Mouse (Mus musculus): Measurements from ENCODE around the gene Ppp1r9b. TPM values are rescaled to one million over a fixed set of nuclear protein-coding genes. Genes with fewer than 3 reads are reported as not detected.
A peak's percentile ranks its signal among the peaks of the same experiment; 100 is the strongest.

The Ppp1r9b gene
- polyA plus RNA-seq, 1 experiment = 29.9 TPM

DNA sequence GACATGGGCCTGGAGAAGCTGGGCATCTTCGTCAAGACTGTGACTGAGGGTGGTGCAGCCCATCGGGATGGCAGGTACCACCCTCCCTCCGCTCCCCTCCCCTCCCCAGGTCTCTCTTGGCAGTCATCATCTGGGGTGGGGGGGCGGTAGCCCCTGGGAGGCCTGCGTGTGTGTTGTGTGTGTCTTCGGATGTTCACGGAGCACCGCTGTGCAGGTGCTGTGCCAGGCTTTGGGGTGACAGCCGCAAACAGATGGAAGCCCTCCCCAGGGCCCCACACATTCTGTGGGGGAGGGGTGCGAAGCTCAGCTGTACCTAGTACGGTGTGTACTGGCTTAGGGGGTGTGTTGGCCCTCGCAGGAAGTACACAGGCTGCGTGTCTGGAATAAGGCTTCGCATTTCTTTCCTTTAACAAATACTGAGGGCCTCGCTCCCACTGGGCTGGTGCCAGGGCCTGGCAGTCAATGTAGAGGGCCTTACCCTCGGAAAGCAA lies 7.3 kb downstream of the Ppp1r9b start:
- TF ChIP-seq POLR2A (IDR thresholded peaks at IDR 0.05; ENCODE audit: low read depth, low read length) (no peak), CTCF (conservative IDR thresholded peaks at IDR 0.05; ENCODE audit: insufficient read depth, insufficient read length, low read depth, low read length) (no peak)
- Histone ChIP-seq H3K4me1 (ENCODE audit: control insufficient read depth, insufficient read depth, low read length) (peaks cover 11% of the 10 kb centered on the region), H3K4me3 (ENCODE audit: insufficient read depth, low read depth, low read length) (no peak overlapping the region), H3K27ac (ENCODE audit: insufficient read depth, low read depth, low read length) (no peak overlapping the region), H3K27me3 (replicated peaks; ENCODE audit: control insufficient read depth, insufficient read depth, low read length) (no peaks in the 10 kb centered on the region), H3K36me3 (ENCODE audit: control insufficient read depth, insufficient read depth, low read length) (no peaks in the 10 kb centered on the region)
- WGBS = 75% methylated on average over 15 of the region's 16 CpGs
- no peak for DNase-seq

DNA sequence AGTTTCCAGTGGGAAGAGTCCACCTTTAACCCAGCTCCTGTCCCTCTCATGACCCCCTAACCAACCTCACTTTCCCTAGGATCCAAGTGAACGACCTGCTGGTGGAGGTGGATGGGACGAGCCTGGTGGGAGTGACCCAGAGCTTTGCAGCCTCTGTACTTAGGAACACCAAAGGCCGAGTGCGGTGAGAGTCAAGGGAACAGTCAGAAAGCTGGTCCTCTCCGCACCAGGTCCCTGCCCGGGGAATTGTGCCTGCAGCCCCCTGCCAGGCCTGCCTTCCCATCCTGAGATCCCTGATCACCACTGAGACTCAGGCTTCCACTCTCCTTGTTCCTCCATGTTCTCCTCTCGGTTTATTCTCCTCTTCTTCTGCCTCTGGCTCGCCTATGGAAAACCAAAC lies 9.3 kb downstream of the Ppp1r9b start:
- H3K4me3 ChIP-seq (ENCODE audit: insufficient read depth, low read depth, low read length) = no peak overlapping the region
- 70% methylated on average over 8 of the region's 8 CpGs for WGBS
- TF ChIP-seq CTCF (conservative IDR thresholded peaks at IDR 0.05; ENCODE audit: insufficient read depth, insufficient read length, low read depth, low read length) = no peak
- no peak for TF ChIP-seq POLR2A (IDR thresholded peaks at IDR 0.05; ENCODE audit: low read depth, low read length)
- H3K36me3 ChIP-seq (ENCODE audit: control insufficient read depth, insufficient read depth, low read length) = no peaks in the 10 kb centered on the region
- no peaks in the 10 kb centered on the region; the same call in 1 of the 2 replicates for H3K4me1 ChIP-seq (ENCODE audit: control insufficient read depth, insufficient read depth, low read length)
- H3K27me3 ChIP-seq (replicated peaks; ENCODE audit: control insufficient read depth, insufficient read depth, low read length) = no peaks in the 10 kb centered on the region
- peak overlapping the region; percentile 6 for H3K27ac ChIP-seq (ENCODE audit: insufficient read depth, low read depth, low read length)
- no peak for DNase-seq

DNA sequence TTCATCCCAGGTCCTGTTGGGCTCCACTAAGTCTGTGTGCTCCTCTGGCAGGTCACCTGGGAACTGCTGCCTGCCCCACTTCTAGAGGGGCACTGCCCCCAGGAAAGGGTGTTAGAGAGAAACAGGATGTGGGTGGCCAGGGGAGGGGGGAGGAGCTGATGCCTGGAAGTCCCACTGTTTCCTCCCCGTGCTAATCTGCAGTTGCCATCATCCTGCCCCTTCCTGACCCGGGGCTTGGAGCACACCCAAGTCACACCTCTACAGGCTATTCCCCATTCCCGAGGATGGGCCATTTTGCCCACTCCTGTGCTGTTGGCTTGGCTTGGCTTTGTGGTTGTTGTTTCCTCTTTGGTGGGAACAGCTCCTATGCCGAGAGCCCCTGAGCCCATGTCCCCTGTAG lies 9.7 kb downstream of the Ppp1r9b start:
- Histone ChIP-seq H3K36me3 (ENCODE audit: control insufficient read depth, insufficient read depth, low read length) (no peaks in the 10 kb centered on the region), H3K4me3 (ENCODE audit: insufficient read depth, low read depth, low read length) (no peak overlapping the region), H3K4me1 (ENCODE audit: control insufficient read depth, insufficient read depth, low read length) (no peaks in the 10 kb centered on the region; the same call in 1 of the 2 replicates), H3K27ac (ENCODE audit: insufficient read depth, low read depth, low read length) (peak overlapping the region; percentile 61), H3K27me3 (replicated peaks; ENCODE audit: control insufficient read depth, insufficient read depth, low read length) (no peaks in the 10 kb centered on the region)
- TF ChIP-seq POLR2A (IDR thresholded peaks at IDR 0.05; ENCODE audit: low read depth, low read length) (no peak), CTCF (conservative IDR thresholded peaks at IDR 0.05; ENCODE audit: insufficient read depth, insufficient read length, low read depth, low read length) (no peak)
- WGBS = 31% methylated on average over 4 of the region's 4 CpGs
- DNase-seq = peak; percentile 82

DNA sequence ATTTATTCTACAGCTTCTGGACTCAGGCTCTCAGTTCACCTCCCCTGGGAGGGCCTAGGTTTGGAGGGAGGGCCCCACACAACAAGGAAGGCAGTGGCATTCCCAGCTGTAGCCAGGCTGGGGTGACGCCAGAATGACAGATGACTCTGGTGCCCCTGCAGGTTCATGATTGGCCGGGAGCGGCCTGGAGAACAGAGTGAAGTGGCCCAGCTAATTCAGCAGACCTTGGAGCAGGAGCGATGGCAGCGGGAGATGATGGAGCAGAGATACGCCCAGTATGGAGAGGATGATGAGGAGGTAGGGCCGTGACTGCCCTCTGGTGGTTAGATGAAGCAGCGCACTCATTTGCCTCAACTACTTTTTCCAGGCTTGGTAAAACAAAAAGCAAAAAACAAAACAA lies 10.2 kb downstream of the Ppp1r9b start:
- H3K4me1 ChIP-seq (ENCODE audit: control insufficient read depth, insufficient read depth, low read length) = no peaks in the 10 kb centered on the region; the same call in 1 of the 2 replicates
- DNase-seq = peak; percentile 78
- H3K27ac ChIP-seq (ENCODE audit: insufficient read depth, low read depth, low read length) = peak overlapping the region; percentile 61; the same call in 1 of the 2 replicates
- no peaks in the 10 kb centered on the region for H3K27me3 ChIP-seq (replicated peaks; ENCODE audit: control insufficient read depth, insufficient read depth, low read length)
- TF ChIP-seq POLR2A (IDR thresholded peaks at IDR 0.05; ENCODE audit: low read depth, low read length) = no peak
- peak; percentile 97 for TF ChIP-seq CTCF (conservative IDR thresholded peaks at IDR 0.05; ENCODE audit: insufficient read depth, insufficient read length, low read depth, low read length)
- H3K36me3 ChIP-seq (ENCODE audit: control insufficient read depth, insufficient read depth, low read length) = no peaks in the 10 kb centered on the region
- no peak overlapping the region for H3K4me3 ChIP-seq (ENCODE audit: insufficient read depth, low read depth, low read length)
- WGBS = 5% methylated on average over 8 of the region's 8 CpGs

DNA sequence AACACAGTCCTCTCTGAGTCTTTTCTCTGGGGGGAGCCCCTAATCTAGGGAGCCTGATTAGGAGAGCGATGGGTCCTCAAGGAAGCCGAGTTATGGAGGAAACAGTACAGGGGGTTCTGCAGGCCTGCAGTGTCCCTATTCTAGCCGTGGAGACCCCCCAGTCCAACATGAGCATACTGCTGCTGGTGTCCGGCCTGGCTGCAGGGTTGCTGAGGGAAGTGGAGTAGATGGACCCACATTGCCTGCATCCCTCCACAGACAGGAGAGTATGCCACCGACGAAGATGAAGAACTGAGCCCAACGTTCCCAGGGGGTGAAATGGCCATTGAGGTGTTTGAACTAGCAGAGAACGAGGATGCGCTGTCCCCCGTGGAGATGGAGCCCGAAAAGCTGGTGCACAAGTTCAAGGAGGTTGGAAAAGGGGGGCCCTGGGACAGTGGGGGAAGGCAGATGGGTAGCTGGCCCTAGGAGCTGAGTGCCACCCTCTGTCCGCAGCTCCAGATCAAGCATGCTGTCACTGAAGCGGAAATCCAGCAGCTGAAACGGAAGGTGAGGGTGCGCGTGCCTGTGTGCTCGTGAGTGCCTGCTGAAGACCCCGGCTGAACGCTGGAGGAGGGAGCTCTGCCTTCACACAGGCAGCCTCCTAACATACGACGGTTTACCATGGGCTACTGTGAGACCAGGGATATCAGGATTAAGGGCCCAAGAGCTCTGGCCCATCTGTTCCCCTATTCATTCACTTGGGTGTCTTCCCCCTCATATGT lies 10.9 kb downstream of the Ppp1r9b start:
- 84% methylated on average over 21 of the region's 21 CpGs for WGBS
- DNase-seq = no peak
- Histone ChIP-seq H3K36me3 (ENCODE audit: control insufficient read depth, insufficient read depth, low read length) (no peaks in the 10 kb centered on the region), H3K27me3 (replicated peaks; ENCODE audit: control insufficient read depth, insufficient read depth, low read length) (no peaks in the 10 kb centered on the region), H3K27ac (ENCODE audit: insufficient read depth, low read depth, low read length) (no peak overlapping the region), H3K4me3 (ENCODE audit: insufficient read depth, low read depth, low read length) (no peak overlapping the region), H3K4me1 (ENCODE audit: control insufficient read depth, insufficient read depth, low read length) (peaks cover under 1% of the 10 kb centered on the region; the same call in 1 of the 2 replicates)
- no peak for TF ChIP-seq CTCF (conservative IDR thresholded peaks at IDR 0.05; ENCODE audit: insufficient read depth, insufficient read length, low read depth, low read length)

DNA sequence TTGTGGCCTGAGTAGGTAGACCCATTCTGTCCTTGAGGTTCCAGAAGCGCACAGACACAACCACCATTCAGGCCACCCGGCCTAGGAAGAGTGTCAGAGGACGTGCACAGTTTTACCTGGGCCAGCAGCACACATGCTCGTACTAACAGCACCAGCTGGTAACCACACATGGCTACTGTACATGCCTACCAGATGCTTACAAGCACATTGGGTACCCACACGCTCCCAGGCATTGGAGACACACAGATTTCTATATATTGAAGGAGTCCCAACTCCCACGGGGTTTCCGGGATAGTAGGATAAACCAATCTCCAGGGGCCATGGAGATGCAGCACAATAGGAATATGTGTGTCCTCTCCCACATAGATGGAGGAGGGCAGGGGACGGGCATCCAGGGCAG lies 11.9 kb downstream of the Ppp1r9b start:
- Histone ChIP-seq H3K36me3 (ENCODE audit: control insufficient read depth, insufficient read depth, low read length) (no peaks in the 10 kb centered on the region), H3K4me1 (ENCODE audit: control insufficient read depth, insufficient read depth, low read length) (peaks cover 5% of the 10 kb centered on the region; the same call in 1 of the 2 replicates), H3K27ac (ENCODE audit: insufficient read depth, low read depth, low read length) (no peak overlapping the region), H3K4me3 (ENCODE audit: insufficient read depth, low read depth, low read length) (no peak overlapping the region), H3K27me3 (replicated peaks; ENCODE audit: control insufficient read depth, insufficient read depth, low read length) (no peaks in the 10 kb centered on the region)
- DNase-seq = no peak
- 96% methylated on average over 8 of the region's 8 CpGs for WGBS
- TF ChIP-seq POLR2A (IDR thresholded peaks at IDR 0.05; ENCODE audit: low read depth, low read length) (no peak), CTCF (conservative IDR thresholded peaks at IDR 0.05; ENCODE audit: insufficient read depth, insufficient read length, low read depth, low read length) (no peak)

DNA sequence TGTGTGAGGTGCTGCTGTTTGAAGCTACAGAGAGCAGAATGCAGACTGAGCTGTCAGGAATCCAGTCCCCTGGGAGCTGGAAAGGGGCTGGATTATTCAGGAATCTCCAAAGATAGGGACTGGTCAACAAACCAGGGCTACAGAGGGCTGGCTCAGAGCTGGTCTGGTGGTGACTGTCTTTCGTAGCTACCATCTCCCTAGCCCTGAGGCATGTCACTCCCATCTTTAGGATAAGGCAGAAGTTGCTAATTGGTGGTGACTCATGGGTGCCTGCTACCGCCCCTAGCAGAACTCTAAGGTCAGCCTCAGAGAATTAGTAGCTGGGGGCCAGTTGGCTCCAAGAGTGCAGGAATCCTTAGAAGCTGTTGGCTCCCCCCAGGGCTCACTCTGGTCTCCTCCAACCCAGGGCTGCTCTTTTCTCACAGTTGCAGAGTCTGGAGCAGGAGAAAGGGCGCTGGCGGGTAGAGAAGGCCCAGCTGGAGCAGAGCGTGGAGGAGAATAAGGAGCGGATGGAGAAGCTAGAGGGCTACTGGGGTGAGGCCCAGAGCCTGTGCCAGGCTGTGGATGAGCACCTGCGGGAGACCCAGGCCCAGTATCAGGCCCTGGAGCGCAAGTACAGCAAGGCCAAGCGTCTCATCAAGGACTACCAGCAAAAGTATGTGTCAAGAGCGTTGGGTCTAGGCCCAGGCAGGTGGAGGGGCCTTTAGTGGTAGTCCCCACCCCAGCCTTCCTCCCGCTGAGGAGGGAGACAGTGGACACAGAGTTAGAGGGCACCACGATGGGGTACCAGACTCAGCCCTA lies 13.5 kb downstream of the Ppp1r9b start:
- Histone ChIP-seq H3K4me1 (ENCODE audit: control insufficient read depth, insufficient read depth, low read length) (peaks cover 6% of the 10 kb centered on the region; the same call in 1 of the 2 replicates), H3K27ac (ENCODE audit: insufficient read depth, low read depth, low read length) (no peak overlapping the region), H3K27me3 (replicated peaks; ENCODE audit: control insufficient read depth, insufficient read depth, low read length) (no peaks in the 10 kb centered on the region), H3K36me3 (ENCODE audit: control insufficient read depth, insufficient read depth, low read length) (no peaks in the 10 kb centered on the region), H3K4me3 (ENCODE audit: insufficient read depth, low read depth, low read length) (no peak overlapping the region)
- 82% methylated on average over 12 of the region's 12 CpGs for WGBS
- no peak for DNase-seq
- no peak for TF ChIP-seq POLR2A (IDR thresholded peaks at IDR 0.05; ENCODE audit: low read depth, low read length)
- no peak for TF ChIP-seq CTCF (conservative IDR thresholded peaks at IDR 0.05; ENCODE audit: insufficient read depth, insufficient read length, low read depth, low read length)

Data from kidney, adult 2 months (tissue).